Mouse (Mus musculus): Measurements from ENCODE around the gene Fut7.
A peak's percentile ranks its signal among the peaks of the same experiment; 100 is the strongest.

Fut7 gene

DNA sequence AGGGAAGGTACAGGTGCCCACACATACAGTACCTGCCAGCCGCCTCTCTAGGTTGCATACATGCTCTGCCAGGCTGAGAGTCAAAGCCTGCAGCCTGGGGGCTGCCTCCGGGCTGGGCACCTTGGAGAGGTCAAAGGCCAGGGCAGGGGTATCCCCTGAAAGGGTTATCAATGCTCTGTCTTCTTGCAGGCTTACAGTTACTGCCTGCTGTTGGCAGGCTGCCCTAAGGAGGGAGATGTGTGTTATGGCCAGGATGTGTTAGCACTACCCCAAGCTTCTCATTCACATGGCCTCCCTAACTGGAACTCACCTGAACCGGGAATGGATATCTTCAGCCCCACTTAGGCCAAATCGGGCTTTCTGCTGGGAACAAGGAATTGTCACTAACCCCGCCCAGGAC lies 37.1 kb downstream of the Fut7 start:
- DNase-seq (ENCODE audit: low spot score) = no peak

DNA sequence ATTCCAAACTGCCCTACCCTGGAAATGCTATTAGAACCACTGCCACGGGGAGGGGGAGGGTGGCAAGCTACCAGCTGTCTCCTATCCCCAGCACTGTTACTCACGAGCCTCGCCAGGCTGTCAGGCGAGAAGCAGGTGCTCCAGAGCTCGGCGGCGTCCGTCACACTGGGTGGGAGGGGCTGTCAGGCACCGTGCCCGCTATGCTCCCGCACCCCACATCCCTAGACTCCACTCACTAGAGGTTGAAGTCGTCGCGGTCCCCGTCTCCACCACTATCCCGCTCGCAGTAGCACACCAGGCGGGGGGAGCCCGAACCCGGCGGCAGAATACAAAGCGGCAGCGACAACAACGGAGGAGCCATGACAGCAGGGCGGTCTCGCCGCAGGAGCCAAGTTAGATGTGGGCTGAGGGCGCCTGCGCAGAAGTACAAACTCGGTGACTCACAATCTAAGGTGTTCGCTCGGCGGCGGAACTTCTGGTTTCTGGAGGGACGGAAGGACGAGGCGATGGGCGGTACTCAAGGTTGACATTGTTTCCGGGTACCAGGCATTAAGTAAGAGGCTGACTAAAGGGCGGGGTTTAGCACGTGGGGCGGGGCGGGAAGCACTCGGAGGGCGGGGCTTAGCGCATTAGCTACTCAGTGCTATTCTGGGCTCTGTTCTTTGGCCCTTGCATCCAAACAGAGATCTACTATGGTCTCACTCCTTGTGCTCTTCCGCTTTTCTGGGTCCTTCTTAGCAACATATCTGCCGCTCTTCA lies 37.7 kb downstream of the Fut7 start, which contains the start of gene Paxx:
Gene Paxx (minus strand): TSS at position 544 of the 759 bp plus-strand sequence.
- DNase-seq (ENCODE audit: low spot score) = peak; percentile 96

DNA sequence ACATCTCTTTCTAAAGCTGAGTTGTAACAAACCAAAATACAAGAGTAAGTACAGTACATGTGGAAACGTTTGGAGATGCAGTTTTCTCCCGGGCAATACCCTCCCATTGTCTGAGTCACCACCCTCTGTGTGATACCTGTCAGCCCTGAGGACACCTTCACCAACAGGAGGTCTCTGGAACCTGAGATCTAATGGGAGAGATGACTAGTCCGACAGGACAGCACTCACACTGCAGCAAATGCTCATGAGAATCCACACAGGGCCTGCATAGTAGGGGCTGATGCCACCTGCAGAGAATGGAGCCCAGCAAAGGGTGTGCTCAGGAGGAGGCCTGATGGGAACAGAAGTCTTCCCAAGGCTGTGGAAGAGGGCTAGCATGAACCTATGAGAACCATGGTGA lies 38.3 kb downstream of the Fut7 start:
- DNase-seq (ENCODE audit: low spot score) = no peak

DNA sequence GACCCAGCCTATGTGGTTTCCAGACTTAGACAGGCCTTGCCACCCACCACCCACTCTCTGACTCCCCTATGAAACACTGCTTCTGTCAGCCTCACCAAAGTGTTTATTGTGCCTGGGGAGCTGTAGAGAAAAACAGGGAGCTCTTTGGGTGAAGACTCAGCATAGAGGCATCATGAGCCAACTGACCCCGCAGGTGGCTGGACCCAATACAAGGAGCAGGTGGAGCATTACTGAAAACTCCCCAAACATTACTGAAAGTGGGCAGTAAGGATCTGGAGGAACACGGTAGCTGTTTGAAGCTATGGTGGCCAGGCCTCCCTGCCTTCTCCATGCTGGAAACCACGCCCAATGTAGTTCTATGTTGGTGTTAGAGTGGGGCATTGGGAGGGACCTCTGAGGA lies 40.6 kb downstream of the Fut7 start:
- no peak for DNase-seq (ENCODE audit: low spot score)

DNA sequence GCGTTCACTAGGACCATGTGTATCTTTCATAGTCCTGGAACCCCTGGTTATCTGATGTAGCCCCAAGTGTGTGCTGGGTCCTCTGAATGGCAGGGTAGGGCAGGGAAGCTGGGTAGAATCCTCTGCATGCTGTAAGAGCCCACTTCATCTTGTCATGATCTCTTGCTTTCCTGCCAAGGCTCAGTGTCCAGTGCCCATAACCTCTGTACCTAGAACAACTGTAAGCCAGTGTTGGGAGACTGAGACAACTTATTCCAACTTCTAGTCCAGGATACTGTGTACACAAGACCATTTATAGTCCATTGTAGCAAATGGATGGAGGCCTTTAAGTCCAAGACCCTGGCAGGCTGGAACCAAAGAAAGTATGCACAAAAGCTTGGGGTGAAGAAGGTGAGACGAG lies 42.2 kb downstream of the Fut7 start:
- no peak for DNase-seq (ENCODE audit: low spot score)

DNA sequence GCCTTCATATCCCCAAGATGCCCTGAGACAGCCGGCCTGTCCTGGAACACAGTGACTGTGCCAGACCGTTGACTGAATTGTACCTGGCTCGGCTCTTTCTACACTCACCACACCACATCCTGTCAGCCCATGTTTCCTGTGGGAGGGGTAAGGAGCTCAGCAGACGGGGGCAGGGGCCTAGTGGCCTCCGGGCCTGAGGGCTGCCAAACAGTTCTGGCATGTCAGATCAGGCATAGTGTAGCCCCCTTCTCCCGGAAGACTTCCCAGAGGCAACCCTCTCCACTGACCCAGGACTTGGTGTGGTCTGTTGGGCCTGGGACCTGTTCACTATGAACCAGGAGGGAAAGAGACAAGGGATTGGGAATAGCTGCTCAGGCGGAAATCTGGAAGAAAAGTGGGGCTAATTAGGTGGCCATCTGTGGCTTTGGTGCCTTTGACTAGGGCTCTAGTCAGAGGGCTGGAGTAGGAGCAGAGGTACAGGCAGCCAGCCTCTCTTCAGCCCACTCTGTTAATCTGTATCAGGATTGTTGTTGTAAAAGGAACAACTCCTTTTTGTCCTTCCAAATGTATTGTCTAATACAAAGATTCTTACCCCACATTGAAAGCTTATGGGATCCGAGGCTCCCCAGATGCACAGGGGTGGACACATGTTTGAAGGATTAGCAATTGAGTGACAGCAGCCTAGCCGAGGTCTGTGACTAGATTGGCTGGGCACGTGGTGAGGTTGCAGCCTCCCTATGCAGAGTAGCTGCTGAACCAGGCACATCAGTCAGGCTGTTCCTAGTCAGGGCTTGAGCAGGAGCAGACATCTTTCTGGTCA lies 43.0 kb downstream of the Fut7 start:
- peak; percentile 20 for DNase-seq (ENCODE audit: low spot score)

DNA sequence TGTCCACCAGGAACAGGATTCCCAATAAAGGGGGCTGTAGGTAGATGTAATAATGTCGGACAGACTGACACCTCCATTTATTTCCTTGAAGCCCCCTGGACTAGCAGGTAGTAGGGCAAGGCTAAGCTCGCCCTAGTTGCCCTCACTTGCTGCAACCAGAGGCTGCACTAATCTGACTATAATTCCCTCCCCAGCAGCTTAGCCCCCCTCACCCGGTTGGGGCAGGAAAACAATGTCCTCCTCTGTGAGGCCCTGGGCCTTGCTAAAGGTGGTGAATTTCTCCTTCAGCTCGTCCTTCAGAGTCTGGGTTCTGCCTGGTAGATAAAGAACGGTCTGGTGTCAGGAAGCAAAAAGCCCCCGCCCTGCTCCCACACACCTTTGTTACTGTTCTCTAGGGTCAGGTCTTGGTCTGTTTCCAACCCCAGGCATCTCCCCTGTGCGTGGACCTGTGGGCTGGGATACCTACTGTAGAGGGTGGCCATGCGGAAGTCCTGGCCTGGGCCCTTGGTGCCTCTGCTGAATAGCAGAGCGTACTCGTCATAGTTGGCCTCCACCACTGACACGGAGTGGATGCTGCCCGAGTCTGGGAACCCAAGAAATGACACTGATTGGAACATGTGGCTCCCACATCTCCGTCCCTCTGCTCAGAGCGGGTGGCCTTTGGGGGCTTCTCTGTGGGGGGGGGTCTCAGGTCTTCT lies 44.7 kb downstream of the Fut7 start:
- DNase-seq (ENCODE audit: low spot score) = no peak

DNA sequence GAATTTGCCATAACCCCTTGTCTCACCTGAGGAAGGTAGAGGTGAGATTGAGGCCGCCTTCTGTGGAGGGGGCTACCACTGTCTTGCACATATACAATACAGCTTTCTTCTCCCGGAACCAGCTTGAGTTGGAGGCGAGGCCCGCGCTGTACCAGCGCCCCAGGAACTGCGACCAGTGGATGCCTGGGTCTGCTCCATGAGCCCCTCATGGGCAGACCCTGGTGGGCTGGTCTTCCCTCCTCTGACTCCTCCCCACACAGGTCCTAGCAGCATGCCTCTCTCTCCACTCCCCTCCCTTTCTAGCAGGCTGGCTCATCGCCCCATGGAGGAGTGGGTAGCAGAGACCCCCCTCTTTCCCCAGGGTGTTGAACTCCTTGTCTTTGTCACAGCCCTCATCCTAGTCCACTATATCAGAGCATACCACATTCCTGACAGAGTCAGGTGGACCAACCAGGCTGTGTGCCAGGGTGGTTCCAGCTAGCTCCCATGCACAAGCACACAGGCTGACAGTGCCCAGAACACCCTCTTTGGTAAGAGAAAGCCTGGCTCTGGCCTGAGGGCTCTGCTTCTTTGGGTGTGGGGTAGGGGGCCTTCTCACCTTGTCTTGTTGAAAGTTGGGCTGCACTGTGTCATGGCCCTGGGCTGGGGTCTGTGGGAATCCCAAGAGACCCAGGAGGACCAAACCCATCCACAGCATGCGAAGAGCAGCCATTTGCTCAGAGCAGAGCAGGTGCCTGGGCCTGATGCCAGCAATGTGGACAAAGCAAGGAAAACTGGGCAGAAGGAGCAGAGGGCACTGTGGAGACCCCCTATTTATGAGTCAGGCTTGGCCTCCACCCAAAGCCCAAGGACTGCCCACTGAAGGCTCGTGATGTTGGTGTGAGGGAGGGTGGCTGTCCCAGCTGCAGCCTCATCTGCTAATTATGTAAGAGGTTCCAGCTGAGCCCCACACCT lies 46.2 kb downstream of the Fut7 start:
- DNase-seq (ENCODE audit: low spot score) = no peak

DNA sequence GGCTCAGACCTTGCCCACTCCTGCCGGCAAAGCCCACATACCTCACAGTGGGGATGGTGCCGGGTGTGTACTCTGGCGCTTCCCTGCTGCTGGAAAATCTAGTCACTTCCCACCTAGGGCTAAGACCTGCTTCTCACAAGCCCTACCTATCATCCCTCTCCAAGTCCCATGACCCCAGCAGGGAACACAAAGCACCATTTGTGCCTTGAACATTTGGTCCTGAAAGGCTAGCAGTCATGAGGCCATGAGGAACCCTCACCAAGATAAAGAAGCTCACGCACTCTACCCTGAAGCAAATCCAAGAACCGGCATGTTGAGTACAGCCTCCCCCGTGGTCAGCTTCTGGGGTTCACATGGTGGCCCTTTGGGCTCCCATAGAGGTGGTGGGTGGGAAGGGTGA lies 46.9 kb downstream of the Fut7 start, which contains the start of gene Ptgds:
Gene Ptgds (minus strand): TSS at position 78 of the 400 bp plus-strand sequence.
- DNase-seq (ENCODE audit: low spot score) = no peak

DNA sequence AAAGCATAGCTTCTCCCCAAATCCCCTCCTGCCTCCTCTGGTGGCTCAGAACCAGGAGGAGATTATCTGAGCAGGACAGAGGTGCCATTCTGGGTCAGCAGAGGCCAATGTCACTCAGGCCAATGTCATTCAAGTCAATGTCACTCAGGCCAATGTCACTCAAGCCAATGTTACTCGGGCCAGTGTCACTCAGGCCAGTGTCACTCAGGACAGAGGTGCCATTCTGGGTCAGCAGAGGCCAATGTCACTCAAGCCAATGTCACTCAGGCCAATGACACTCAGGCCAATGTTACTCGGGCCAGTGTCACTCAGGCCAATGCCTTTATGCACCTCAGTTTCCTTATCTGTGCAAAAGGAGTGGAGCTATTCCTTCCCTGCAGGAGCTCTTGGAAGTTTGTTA lies 49.5 kb downstream of the Fut7 start:
- DNase-seq (ENCODE audit: low spot score) = no peak
